Mouse (Mus musculus) hindbrain, embryonic 13.5 days (tissue): ENCODE results near the gene Mfsd1. TPM values are rescaled to one million over a fixed set of nuclear protein-coding genes. Genes with fewer than 3 reads are reported as not detected.

ENCODE experiments used
- ATAC-seq: fragments of 200-750 bp; cut with Nextera tagmentation; 2 replicates; pipeline ENCODE4 v1.8.0; 2017; ENCODE audit warnings: moderate TSS enrichment; ENCODE audit not compliant: low FRiP score
- H3K27ac ChIP-seq: fragments of 300-500 bp; sonication (generic); 2 replicates; pipeline ENCODE4 v1.5.1; 2015; ENCODE audit warnings: inconsistent platforms, mild to moderate bottlenecking, moderate library complexity
- H3K27me3 ChIP-seq: fragments of 300-500 bp; sonication (generic); 2 replicates; pipeline ENCODE4 v1.6.1; 2015; ENCODE audit warnings: mild to moderate bottlenecking, inconsistent platforms
- H3K36me3 ChIP-seq: fragments of 300-500 bp; sonication (generic); 2 replicates; pipeline ENCODE4 v1.6.1; 2015; ENCODE audit warnings: mild to moderate bottlenecking, inconsistent platforms
- H3K4me1 ChIP-seq: fragments of 300-500 bp; sonication (generic); replicated peaks from 2 replicates; pipeline ENCODE4 v1.6.1; 2015; ENCODE audit warnings: inconsistent platforms
- H3K4me2 ChIP-seq: fragments of 300-500 bp; sonication (generic); 2 replicates; pipeline ENCODE4 v1.6.1; 2015; ENCODE audit warnings: inconsistent platforms, mild to moderate bottlenecking, moderate library complexity
- H3K4me3 ChIP-seq: fragments of 300-500 bp; sonication (generic); 2 replicates; pipeline ENCODE4 v1.5.1; 2015; ENCODE audit warnings: mild to moderate bottlenecking, inconsistent platforms
- H3K9ac ChIP-seq: fragments of 300-500 bp; sonication (generic); 2 replicates; pipeline ENCODE4 v1.6.1; 2015; ENCODE audit warnings: mild to moderate bottlenecking, inconsistent platforms
- H3K9me3 ChIP-seq: fragments of 300-500 bp; sonication (generic); 2 replicates; pipeline ENCODE4 v1.6.1; 2016; ENCODE audit warnings: inconsistent platforms
- WGBS: fragments of 180-500 bp; shearing (Covaris S2); methylation state at CpG from one replicate; pipeline ENCODE4 v1.1.7; 2015; 5-methylcytosine and 5-hydroxymethylcytosine counted together
- polyA plus RNA-seq: library from polyadenylated mRNA; unstranded; fragments of >200 nt; fragmentation: Nextera tagmentation; extraction: Ambion mirVana; gene quantifications from 2 replicates; pipeline ENCODE4 v1.2.1, GENCODE M21; 2015

Mfsd1 gene
- polyA plus RNA-seq, 1 experiment from 2014 or later: 48.0 TPM

- WGBS: 35% methylated on average over 7 of the region's 7 CpGs
- no peaks in the 10 kb centered on the region for H3K9me3 ChIP-seq
- peak overlapping the region; percentile 76 for H3K27ac ChIP-seq
- H3K36me3 ChIP-seq: no peaks in the 10 kb centered on the region
- H3K9ac ChIP-seq: no peak overlapping the region
- no peak overlapping the region for H3K4me3 ChIP-seq
- H3K4me2 ChIP-seq: no peak overlapping the region
- ATAC-seq: peak; percentile 65; the same call in 1 of the 2 replicates
- no peaks in the 10 kb centered on the region for H3K27me3 ChIP-seq
- peaks cover 8% of the 10 kb centered on the region for H3K4me1 ChIP-seq
Observed at GRCm38 (mm10) chr3:67645640-67646466, 63.3 kb downstream of the Mfsd1 start.

Other genes with a start within 250 kb of the Mfsd1 start
- gene Mlf1, start 208.6 kb upstream of the Mfsd1 start, polyA plus RNA-seq: 33.1 and 42.8 TPM in 2 replicates
- gene Gm17402, start 207.6 kb upstream of the Mfsd1 start, polyA plus RNA-seq: not detected in 2 replicates
- gene Gfm1, start 152.6 kb upstream of the Mfsd1 start, polyA plus RNA-seq: 29.4 and 34.1 TPM in 2 replicates
- 165 and 227 TPM in 2 replicates for gene Lxn, start 118.8 kb upstream of the Mfsd1 start, polyA plus RNA-seq
- gene Rarres1, start 67.2 kb upstream of the Mfsd1 start, polyA plus RNA-seq: 1.3 TPM in 2 replicates